Mouse (Mus musculus) lung, postnatal 36 days (tissue): ENCODE measurements around the gene Btbd35f14.
"Not testable (repeated sequence)": the region's sequence is repeated elsewhere in the genome, so short reads cannot be mapped to it uniquely, and the experiment has no call there.

Source experiments
- DNase-seq: peaks from one replicate; pipeline ENCODE4 v3.0.0; 2022; ENCODE audit warnings: mixed read lengths

The Btbd35f14 gene

GRCm38 (mm10) chrX:33702249-33702648 is at the start of gene Btbd35f14:
Gene Btbd35f14, minus strand, starts transcription at chrX:33702349.
- not testable (repeated sequence) for DNase-seq

GRCm38 (mm10) chrX:33656872-33657271 is 45.3 kb downstream of the Btbd35f14 start, which contains the start of gene Btbd35f13:
Gene Btbd35f13, plus strand, starts transcription at chrX:33657172.
- not testable (repeated sequence) for DNase-seq
